Mouse (Mus musculus) embryonic stem cell, embryonic (primary cell): ENCODE measurements around the gene 2410004P03Rik.

ENCODE experiments used
- CTCF ChIA-PET, 4 experiments: fragments of 300-600 bp in 2 of 4; fragments of 350-600 bp in 2 of 4; sonication (Branson Sonifier 250); formaldehyde crosslinking; loops; one replicate each; lab custom pipeline; 2022; ENCODE audit warnings: inconsistent platforms in 2 of 4; lab: Charles Lee
- POLR2A ChIA-PET, 4 experiments: fragments of 300-600 bp in 2 of 4; fragments of 350-600 bp in 2 of 4; sonication (Branson Sonifier 250); formaldehyde crosslinking; loops; one replicate each; lab custom pipeline; 2022; ENCODE audit warnings: antibody characterized with exemption in 4 of 4, inconsistent platforms in 1 of 4; lab: Charles Lee

Gene 2410004P03Rik

DNA sequence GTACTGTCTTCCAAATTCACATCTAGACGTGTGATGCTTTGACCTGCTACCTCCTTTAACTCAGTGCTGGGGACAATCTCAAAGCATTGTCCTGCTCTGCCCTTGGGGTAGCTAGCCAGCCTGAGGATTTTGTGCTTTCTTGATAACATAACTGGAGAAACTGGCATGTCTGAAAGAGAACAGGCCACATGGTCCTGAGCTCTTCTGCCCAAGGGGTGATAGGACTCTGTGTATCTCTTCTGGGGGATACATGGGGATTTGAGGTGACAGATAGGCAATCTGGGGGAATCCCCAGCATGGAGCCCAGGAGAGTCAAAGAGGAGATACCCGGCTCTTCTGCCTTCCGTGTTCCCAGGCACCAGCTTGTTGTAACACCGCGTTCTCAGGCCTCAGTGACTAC lies 23.1 kb upstream of the 2410004P03Rik start:
- ChIA-PET CTCF (interaction anchor here in 3 of 4 experiments (1.0 to 2.0 kb wide), 11 partner anchors 15 to 226 kb away, joined by 3 to 8 read pairs (median 3); partner anchors contain the start of gene 2410004P03Rik (in 2 of the 3)), POLR2A (interaction anchor here in 1 of 4 experiments (0.6 kb wide), 1 partner anchor 164 kb away, joined by 3 read pairs; no protein-coding TSS in a partner anchor)

DNA sequence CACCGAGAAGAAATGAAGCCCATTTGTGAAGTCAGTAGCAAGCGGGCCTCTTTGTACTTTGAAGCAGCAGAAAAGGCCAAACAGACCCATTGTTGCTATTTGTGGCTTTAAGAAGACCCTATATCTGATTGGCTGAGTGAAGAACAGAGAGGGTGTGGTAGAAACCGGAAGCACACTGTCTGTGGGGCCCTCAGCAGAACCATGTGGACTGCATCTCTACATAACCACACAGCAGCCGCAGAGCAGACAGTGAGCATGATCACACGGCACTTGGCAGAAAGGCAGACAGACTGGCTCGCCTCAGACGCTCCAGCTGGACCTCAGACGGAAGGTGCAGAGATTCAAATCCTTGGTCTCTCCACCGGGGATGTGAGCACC lies 21.9 kb upstream of the 2410004P03Rik start:
- ChIA-PET CTCF (interaction anchor here in 3 of 4 experiments (0.6 to 2.0 kb wide), 5 partner anchors 21 to 224 kb away, joined by 3 to 8 read pairs (median 4); partner anchors contain the start of gene 2410004P03Rik (in 1 of the 3)), POLR2A (interaction anchor here in 1 of 4 experiments (1.0 kb wide), 1 partner anchor 14 kb away, joined by 3 read pairs; no protein-coding TSS in a partner anchor)

DNA sequence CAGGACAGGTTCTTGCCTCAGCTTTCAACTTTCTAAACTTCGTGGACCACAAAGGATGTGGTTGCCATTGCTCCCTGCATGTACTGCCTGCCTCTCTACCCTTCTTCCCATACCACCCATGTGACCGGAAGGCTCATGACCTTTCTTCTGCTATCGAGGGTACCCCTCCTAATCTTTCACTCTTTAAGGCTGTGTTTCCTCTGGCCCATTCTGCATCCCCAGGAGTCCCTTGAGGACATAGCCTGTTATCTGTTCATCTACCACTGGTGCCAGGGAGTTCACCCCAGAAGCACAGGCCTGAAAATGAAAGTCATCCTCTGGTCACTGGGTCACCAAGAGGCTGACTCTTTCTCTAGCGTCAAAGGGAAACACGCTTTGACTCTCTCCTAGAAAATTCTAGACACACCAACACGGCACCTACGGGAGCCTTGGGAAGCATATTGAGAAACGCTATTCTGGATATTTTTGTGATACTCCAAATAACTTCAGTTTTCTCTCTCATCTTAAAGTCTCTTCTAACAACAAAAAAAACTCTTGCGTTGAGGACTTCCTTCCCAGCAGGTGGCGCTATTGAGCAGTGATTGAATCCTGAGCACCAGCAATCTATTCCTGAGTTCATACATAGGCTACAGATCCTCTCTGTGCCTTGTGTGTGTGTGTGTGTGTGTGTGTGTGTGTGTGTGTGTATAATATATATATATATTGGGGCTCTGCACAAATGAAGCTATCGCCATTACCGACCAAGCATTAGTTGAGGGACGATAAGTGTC lies 21.4 kb upstream of the 2410004P03Rik start:
- ChIA-PET CTCF (interaction anchor here in 3 of 4 experiments (0.6 to 2.0 kb wide), 6 partner anchors 14 to 224 kb away, joined by 3 to 8 read pairs (median 4); partner anchors contain the start of gene 2410004P03Rik (in 1 of the 3)), POLR2A (interaction anchor here in 1 of 4 experiments (1.0 kb wide), 1 partner anchor 13 kb away, joined by 3 read pairs; no protein-coding TSS in a partner anchor)

- ChIA-PET POLR2A (interaction anchor here in 1 of 4 experiments (0.5 kb wide), 1 partner anchor 18 kb away, joined by 3 read pairs; no protein-coding TSS in a partner anchor), CTCF (interaction anchor here in 1 of 4 experiments (1.1 kb wide), 1 partner anchor 198 kb away, joined by 3 read pairs; no protein-coding TSS in a partner anchor)
Observed at GRCm38 (mm10) chr12:17024554-17025110, 13.1 kb upstream of the 2410004P03Rik start.

GRCm38 (mm10) chr12:17022145-17022544 lies 10.6 kb upstream of the 2410004P03Rik start:
- ChIA-PET CTCF (interaction anchor here in 3 of 4 experiments (0.6 to 1.7 kb wide), 4 partner anchors 10 to 199 kb away, joined by 3 to 4 read pairs (median 4); partner anchors contain the start of gene 2410004P03Rik (in 1 of the 3)), POLR2A (interaction anchor here in 1 of 4 experiments (1.1 kb wide), 1 partner anchor 11 kb away, joined by 3 read pairs; no protein-coding TSS in a partner anchor)

GRCm38 (mm10) chr12:17021125-17021524 lies 9.6 kb upstream of the 2410004P03Rik start:
- CTCF ChIA-PET: interaction anchor here in 1 of 4 experiments (1.2 to 1.7 kb wide), 2 partner anchors 10 to 200 kb away, joined by 3 to 4 read pairs; partner anchors contain the start of gene 2410004P03Rik
- POLR2A ChIA-PET: interaction anchor here in 1 of 4 experiments (0.6 kb wide), 1 partner anchor 736 kb away, joined by 3 read pairs; no protein-coding TSS in a partner anchor

- ChIA-PET CTCF (interaction anchor here (0.5 to 3.8 kb wide), 41 partner anchors 8 to 1253 kb away, joined by 3 to 20 read pairs (median 4); partner anchors contain the start of genes 2410004P03Rik (in 1 of the 4), Greb1 (in 1 of the 4), Kcnf1 (in 1 of the 4) and Pqlc3 (in 1 of the 4)), POLR2A (interaction anchor here in 3 of 4 experiments (0.6 to 1.2 kb wide), 5 partner anchors 9 to 764 kb away, joined by 3 to 6 read pairs (median 3); no protein-coding TSS in a partner anchor)
Observed at GRCm38 (mm10) chr12:17018468-17018867, 6.9 kb upstream of the 2410004P03Rik start.

DNA sequence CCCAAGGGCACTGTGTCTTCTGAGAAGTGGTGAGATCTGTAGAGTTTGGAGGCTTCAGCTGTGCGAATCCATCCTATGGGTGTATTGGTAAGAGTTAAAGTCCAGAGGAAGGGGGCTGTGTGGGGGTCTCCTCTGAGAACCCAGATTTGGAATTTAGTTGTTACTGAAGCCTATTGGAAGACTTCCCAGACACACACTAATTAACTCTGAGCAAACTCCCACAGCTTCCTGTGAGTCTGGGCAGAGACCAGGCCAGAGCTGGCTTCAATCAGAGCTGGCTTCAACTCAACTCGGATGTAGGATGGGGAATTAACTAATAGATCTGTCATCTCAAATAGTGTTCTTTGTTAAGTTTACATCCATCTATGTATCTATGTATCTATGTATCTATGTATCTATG lies 4.2 kb upstream of the 2410004P03Rik start:
- ChIA-PET CTCF (interaction anchor here in 3 of 4 experiments (0.6 to 2.7 kb wide), 3 partner anchors 16 to 478 kb away, joined by 3 to 7 read pairs (median 3); partner anchors contain the start of gene Pqlc3 (in 1 of the 3)), POLR2A (interaction anchor here in 1 of 4 experiments (0.6 kb wide), 1 partner anchor 1187 kb away, joined by 3 read pairs; no protein-coding TSS in a partner anchor)

GRCm38 (mm10) chr12:17012067-17012899 lies 756 bp upstream of the 2410004P03Rik start:
- ChIA-PET POLR2A (interaction anchor here in 3 of 4 experiments (0.6 to 3.8 kb wide), 13 partner anchors 11 to 758 kb away, joined by 3 to 27 read pairs (median 5); partner anchors contain the start of gene Pqlc3 (in 2 of the 3)), CTCF (interaction anchor here (0.5 to 3.2 kb wide), 43 partner anchors 7 to 448 kb away, joined by 3 to 44 read pairs (median 4); partner anchors contain the start of genes Pqlc3 (in 3 of the 4) and Nol10 (in 1 of the 4))

GRCm38 (mm10) chr12:17009466-17009865 lies 2.1 kb downstream of the 2410004P03Rik start:
- ChIA-PET POLR2A (interaction anchor here in 2 of 4 experiments (0.5 to 3.8 kb wide), 3 partner anchors 9 to 244 kb away, joined by 3 to 27 read pairs (median 4); partner anchors contain the start of gene Pqlc3 (in 1 of the 2)), CTCF (interaction anchor here in 3 of 4 experiments (0.5 to 2.5 kb wide), 5 partner anchors 8 to 159 kb away, joined by 3 to 20 read pairs (median 4); no protein-coding TSS in a partner anchor)

DNA sequence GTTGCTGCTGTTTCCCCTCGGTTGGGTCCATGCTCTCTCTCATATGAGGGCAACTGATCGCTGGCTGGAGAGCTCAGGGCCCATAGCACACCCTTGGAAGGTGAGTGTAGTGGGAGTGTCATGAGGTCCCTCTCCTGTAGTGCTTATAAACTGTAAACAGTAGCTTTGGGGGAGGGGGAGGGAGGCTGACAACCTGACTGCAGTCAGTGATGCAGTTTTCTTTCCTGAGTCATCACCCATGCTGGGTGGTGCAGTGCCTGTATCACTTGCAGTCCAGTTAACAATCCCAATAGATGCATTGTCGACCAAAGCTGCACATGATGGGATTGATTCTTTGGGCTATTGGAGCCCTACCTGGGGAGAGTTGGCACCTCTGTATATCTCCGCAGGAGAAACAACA lies 10.3 kb downstream of the 2410004P03Rik start:
- POLR2A ChIA-PET: interaction anchor here (0.6 to 2.7 kb wide), 15 partner anchors 10 to 259 kb away, joined by 3 to 11 read pairs (median 3); partner anchors contain the start of gene 2410004P03Rik (in 3 of the 4)
- CTCF ChIA-PET: interaction anchor here in 3 of 4 experiments (0.5 to 4.3 kb wide), 6 partner anchors 8 to 618 kb away, joined by 3 to 44 read pairs (median 6); partner anchors contain the start of gene 2410004P03Rik (in 2 of the 3)

DNA sequence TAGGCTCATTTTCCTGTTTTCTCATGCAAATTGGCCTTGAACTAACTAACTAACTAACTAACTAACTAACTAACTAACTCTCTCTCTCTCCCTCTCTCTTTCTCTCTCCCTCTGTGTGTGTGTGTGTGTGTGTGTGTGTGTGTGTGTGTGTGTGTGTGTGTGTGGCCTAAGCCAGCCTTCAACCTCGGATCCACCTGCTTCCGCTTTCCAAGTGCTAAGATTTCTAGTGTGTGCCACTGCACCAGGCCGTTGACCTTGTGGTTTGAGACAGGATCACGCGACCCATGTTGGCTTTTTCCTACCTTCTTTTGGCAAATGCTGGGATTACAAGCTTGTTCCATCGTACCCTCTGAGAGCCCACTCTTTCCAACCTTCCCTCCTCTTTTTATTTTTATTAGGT lies 10.9 kb downstream of the 2410004P03Rik start:
- POLR2A ChIA-PET: interaction anchor here in 3 of 4 experiments (0.5 to 2.7 kb wide), 19 partner anchors 9 to 544 kb away, joined by 3 to 27 read pairs (median 3); partner anchors contain the start of genes 2410004P03Rik (in 3 of the 3), Nol10 (in 1 of the 3) and Odc1 (in 1 of the 3)
- CTCF ChIA-PET: interaction anchor here in 3 of 4 experiments (0.7 to 4.3 kb wide), 8 partner anchors 8 to 437 kb away, joined by 3 to 44 read pairs (median 6); partner anchors contain the start of gene 2410004P03Rik (in 3 of the 3)

DNA sequence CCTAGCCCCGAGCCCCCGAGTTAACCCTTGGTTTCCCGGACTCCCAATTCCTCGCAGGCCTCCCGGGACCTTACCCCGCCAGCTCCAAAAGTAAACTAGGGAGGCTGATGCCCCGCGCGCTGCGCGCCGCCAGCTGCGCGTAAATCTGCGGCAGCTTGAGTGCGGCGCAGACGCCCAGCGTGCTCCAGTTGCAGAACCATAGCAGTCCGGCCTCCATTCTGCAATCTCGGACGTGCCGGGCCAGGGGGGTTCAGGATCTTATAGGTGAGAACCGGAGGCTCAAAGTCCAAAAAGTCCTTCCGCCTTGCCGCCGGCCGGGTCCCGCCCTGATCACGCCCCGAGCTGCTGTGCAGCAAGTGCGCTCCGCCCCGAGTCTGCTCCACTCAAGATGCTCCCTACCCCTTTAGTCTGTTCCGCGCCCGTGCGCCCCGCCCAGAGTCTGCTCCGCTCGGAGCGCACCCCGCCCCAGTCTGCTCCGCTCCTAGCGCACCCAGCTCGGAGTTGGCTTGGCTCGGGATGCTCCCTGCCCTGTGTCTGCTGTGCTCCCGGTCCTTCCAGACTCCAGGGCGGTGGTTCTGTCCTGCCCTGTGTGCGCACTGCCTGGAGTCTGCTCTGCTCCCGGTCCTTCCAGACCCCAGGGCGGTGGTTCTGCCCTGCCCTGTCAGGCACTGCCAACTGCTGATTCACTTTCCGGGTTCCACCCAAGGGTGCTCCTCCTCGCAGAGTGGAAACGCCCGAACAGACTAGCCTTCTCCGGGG lies 11.6 kb downstream of the 2410004P03Rik start, which contains the start of gene Pqlc3:
Gene Pqlc3, minus strand, starts transcription at position 670 of the 759 bp plus-strand sequence.
- POLR2A ChIA-PET: interaction anchor here (0.5 to 2.7 kb wide), 38 partner anchors 8 to 630 kb away, joined by 3 to 27 read pairs (median 3); partner anchors contain the start of genes 2410004P03Rik (in 3 of the 4), Nol10 (in 1 of the 4) and Odc1 (in 1 of the 4)
- CTCF ChIA-PET: interaction anchor here (0.6 to 4.3 kb wide), 13 partner anchors 9 to 437 kb away, joined by 3 to 44 read pairs (median 5); partner anchors contain the start of gene 2410004P03Rik (in 3 of the 4)

DNA sequence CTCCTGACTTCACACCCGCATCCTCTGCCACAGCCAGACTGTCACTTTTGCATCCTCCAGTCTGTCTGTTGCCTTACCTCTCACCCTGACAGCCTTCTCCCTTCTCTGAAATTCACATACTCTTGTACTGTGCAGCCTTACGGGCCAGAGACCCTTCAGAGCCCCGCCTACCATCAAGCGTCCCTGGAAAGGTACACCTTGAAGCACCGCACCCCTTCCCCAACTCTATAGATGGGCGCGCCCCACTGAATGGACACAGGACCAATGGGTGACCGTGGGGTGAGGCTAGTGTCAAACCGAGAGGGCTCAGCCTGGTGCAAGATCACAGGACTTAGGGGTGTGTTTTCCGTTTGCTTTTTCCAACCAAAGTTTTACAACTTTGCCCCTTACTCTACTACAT lies 12.4 kb downstream of the 2410004P03Rik start:
- ChIA-PET POLR2A (interaction anchor here (0.6 to 2.7 kb wide), 26 partner anchors 8 to 630 kb away, joined by 3 to 27 read pairs (median 4); partner anchors contain the start of gene 2410004P03Rik (in 4 of the 4)), CTCF (interaction anchor here (0.5 to 4.3 kb wide), 11 partner anchors 9 to 436 kb away, joined by 3 to 44 read pairs (median 5); partner anchors contain the start of gene 2410004P03Rik (in 3 of the 4))
